Mouse (Mus musculus): ENCODE measurements around the gene Nadsyn1.

Nadsyn1 gene

GRCm38 (mm10) chr7:143805199-143805624 is 17.4 kb downstream of the Nadsyn1 start:
- ATAC-seq (ENCODE audit: low TSS enrichment), result peak; percentile 41; the same call in 1 of the 2 replicates

- ATAC-seq (ENCODE audit: low TSS enrichment), result no peak
Measured at GRCm38 (mm10) chr7:143801195-143802065, 21.2 kb downstream of the Nadsyn1 start.

GRCm38 (mm10) chr7:143800770-143801169 is 21.9 kb downstream of the Nadsyn1 start:
- no peak for ATAC-seq (ENCODE audit: low TSS enrichment)

- ATAC-seq (ENCODE audit: low TSS enrichment), result no peak
Measured at GRCm38 (mm10) chr7:143798783-143799182, 23.9 kb downstream of the Nadsyn1 start.

- peak; percentile 50; the same call in 1 of the 2 replicates for ATAC-seq (ENCODE audit: low TSS enrichment)
Measured at GRCm38 (mm10) chr7:143793121-143793520, 29.5 kb downstream of the Nadsyn1 start.

GRCm38 (mm10) chr7:143792336-143792985 is 30.2 kb downstream of the Nadsyn1 start:
- no peak for ATAC-seq (ENCODE audit: low TSS enrichment)

- ATAC-seq (ENCODE audit: low TSS enrichment), result peak; percentile 79
Measured at GRCm38 (mm10) chr7:143783996-143784829, 38.4 kb downstream of the Nadsyn1 start, which contains the start of gene Mrgpre. Gene Mrgpre (minus strand): TSS chr7:143784500.

- peak; percentile 38 for ATAC-seq (ENCODE audit: low TSS enrichment)
Measured at GRCm38 (mm10) chr7:143783378-143783995, 39.2 kb downstream of the Nadsyn1 start.

- ATAC-seq (ENCODE audit: low TSS enrichment), result no peak
Measured at GRCm38 (mm10) chr7:143777375-143777774, 45.3 kb downstream of the Nadsyn1 start.

- no peak for ATAC-seq (ENCODE audit: low TSS enrichment)
Measured at GRCm38 (mm10) chr7:143776137-143776536, 46.5 kb downstream of the Nadsyn1 start.

GRCm38 (mm10) chr7:143769461-143769860 is 53.2 kb downstream of the Nadsyn1 start:
- no peak for ATAC-seq (ENCODE audit: low TSS enrichment)

- ATAC-seq (ENCODE audit: low TSS enrichment), result no peak
Measured at GRCm38 (mm10) chr7:143768267-143768666, 54.4 kb downstream of the Nadsyn1 start.

- no peak for ATAC-seq (ENCODE audit: low TSS enrichment)
Measured at GRCm38 (mm10) chr7:143766893-143767292, 55.8 kb downstream of the Nadsyn1 start, which contains the start of gene Mrgprg. Gene Mrgprg (minus strand): TSS chr7:143766993.

- ATAC-seq (ENCODE audit: low TSS enrichment), result no peak
Measured at GRCm38 (mm10) chr7:143764876-143765530, 57.6 kb downstream of the Nadsyn1 start.

- ATAC-seq (ENCODE audit: low TSS enrichment), result peak; percentile 76; the same call in 1 of the 2 replicates
Measured at GRCm38 (mm10) chr7:143763794-143764193, 58.9 kb downstream of the Nadsyn1 start.

- ATAC-seq (ENCODE audit: low TSS enrichment), result no peak
Measured at GRCm38 (mm10) chr7:143758956-143759355, 63.7 kb downstream of the Nadsyn1 start.

GRCm38 (mm10) chr7:143757696-143758095 is 65.0 kb downstream of the Nadsyn1 start:
- ATAC-seq (ENCODE audit: low TSS enrichment), result no peak

- peak; percentile 90 for ATAC-seq (ENCODE audit: low TSS enrichment)
Measured at GRCm38 (mm10) chr7:143757027-143757390, 65.6 kb downstream of the Nadsyn1 start.

- ATAC-seq (ENCODE audit: low TSS enrichment), result peak; percentile 47
Measured at GRCm38 (mm10) chr7:143756125-143757026, 66.3 kb downstream of the Nadsyn1 start, which contains the start of gene Osbpl5. Gene Osbpl5 (minus strand): TSS chr7:143756985.
